Comparison of ENCODE assay signal across 7 mouse cellular contexts in the genomic region with DNA sequence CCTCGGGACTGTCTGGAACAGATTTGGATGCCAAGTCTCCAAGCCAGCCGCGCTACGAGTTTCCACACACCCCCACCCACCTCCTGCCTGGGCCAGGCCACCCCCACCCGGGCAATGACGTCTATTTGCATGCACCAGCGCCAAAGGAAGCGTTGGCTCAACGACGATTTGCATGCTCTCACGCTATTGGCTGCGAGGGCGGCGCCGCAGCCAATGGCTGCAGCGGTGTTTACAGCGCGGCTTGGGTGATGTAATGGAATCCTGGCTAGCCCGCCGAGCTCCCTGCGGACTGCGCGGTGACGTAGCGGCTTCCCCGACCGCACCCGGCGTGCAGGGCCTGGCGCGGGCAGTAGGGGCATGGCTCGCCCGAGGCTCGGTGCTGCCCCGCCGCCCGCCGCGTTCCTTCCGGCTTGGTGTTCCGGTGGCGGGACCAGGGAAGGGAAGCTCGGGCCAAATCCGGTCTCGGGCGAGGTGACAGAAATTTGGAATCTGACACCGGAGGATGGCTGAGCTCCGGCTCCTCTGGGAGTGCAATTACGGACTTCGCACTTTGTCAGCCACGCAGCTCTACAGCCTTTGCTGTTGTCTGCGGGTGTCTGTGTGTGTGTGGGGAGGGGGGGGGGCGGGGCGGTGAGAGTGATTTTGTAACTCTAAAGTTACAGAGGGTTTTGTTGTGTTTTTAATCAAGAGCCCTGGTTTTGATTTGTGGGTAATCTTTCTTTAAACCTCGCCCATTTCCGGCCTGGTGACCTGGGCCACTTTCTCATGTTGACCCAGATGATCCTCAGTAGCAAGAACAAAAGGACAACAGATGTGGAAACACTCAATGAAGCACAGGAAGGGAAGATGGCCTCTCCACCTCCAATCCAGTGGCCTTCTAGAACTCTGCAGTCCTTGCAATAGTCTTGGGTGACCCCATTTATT. TPM values are rescaled to one million over a fixed set of nuclear protein-coding genes. Genes with fewer than 3 reads are reported as not detected.
DNase-seq lines count a peak whose midpoint lies in the region; ATAC-seq and TF ChIP-seq lines count a peak whose summit lies in the region.

No protein-coding gene starts in this region.

- DNase-seq in adrenal gland, postnatal 10 days = peak; percentile 97
- peak; percentile 97 for DNase-seq in embryonic facial prominence, embryonic 10.5 days (ENCODE audit: low spot score)
- peak; percentile 67 for DNase-seq in gonadal fat pad, adult 2 months (ENCODE audit: low read depth)
- peak; percentile 95 for DNase-seq in left cerebral cortex, postnatal 4 days

- 0 out of 2 replicates have a peak overlapping the region, but pooled peaks have one; percentile 38 for H3K9ac ChIP-seq in intestine, postnatal 0 days (ENCODE audit: low read depth, low read length)
- H3K9ac ChIP-seq in midbrain, embryonic 12.5 days (replicated peaks) = peak overlapping the region; percentile 50

- no peak; the same call in 1 of the 2 replicates for TF ChIP-seq POLR2A in small intestine, adult 2 months (IDR thresholded peaks at IDR 0.05; ENCODE audit: low read depth, low read length)

- H3K4me3 ChIP-seq in embryonic facial prominence, embryonic 10.5 days = peak overlapping the region; percentile 59
- peak overlapping the region; percentile 25 for H3K4me3 ChIP-seq in intestine, postnatal 0 days (ENCODE audit: low read depth, low read length)
- peak overlapping the region; percentile 47 for H3K4me3 ChIP-seq in midbrain, embryonic 12.5 days
- H3K4me3 ChIP-seq in small intestine, adult 2 months (ENCODE audit: low read depth, low read length) = peak overlapping the region; percentile 70

- peak overlapping the region; percentile 58 for H3K4me2 ChIP-seq in intestine, postnatal 0 days (replicated peaks; ENCODE audit: low read depth)
- peak overlapping the region; percentile 67 for H3K4me2 ChIP-seq in midbrain, embryonic 12.5 days (replicated peaks)

- H3K9me3 ChIP-seq in embryonic facial prominence, embryonic 10.5 days = no peaks in the 10 kb centered on the region
- H3K9me3 ChIP-seq in intestine, postnatal 0 days (ENCODE audit: control insufficient read depth) = no peaks in the 10 kb centered on the region
- no peaks in the 10 kb centered on the region for H3K9me3 ChIP-seq in midbrain, embryonic 12.5 days

- peak; percentile 97 for ATAC-seq in intestine, postnatal 0 days
- peak; percentile 99 for ATAC-seq in midbrain, embryonic 12.5 days (ENCODE audit: low FRiP score, low read depth)

- WGBS in embryonic facial prominence, embryonic 10.5 days = 1% methylated on average over 56 of the region's 56 CpGs
- 1% methylated on average over 54 of the region's 56 CpGs for WGBS in intestine, postnatal 0 days
- WGBS in midbrain, embryonic 12.5 days = 2% methylated on average over 56 of the region's 56 CpGs
- 2% methylated on average over 56 of the region's 56 CpGs for WGBS in small intestine, adult 2 months

- H3K27me3 ChIP-seq in embryonic facial prominence, embryonic 10.5 days (replicated peaks; ENCODE audit: low read depth, poor library complexity, severe bottlenecking) = 0 out of 2 replicates have a peak, but pooled peaks cover 5% of the 10 kb centered on the region
- H3K27me3 ChIP-seq in intestine, postnatal 0 days (replicated peaks; ENCODE audit: control insufficient read depth, insufficient read depth, low read length) = no peaks in the 10 kb centered on the region
- H3K27me3 ChIP-seq in midbrain, embryonic 12.5 days = peaks cover 15% of the 10 kb centered on the region; the same call in 1 of the 2 replicates
- no peaks in the 10 kb centered on the region for H3K27me3 ChIP-seq in small intestine, adult 2 months (ENCODE audit: control insufficient read depth, insufficient read depth, low read length)

- H3K27ac ChIP-seq in embryonic facial prominence, embryonic 10.5 days (replicated peaks) = peak overlapping the region; percentile 94
- peak overlapping the region; percentile 86 for H3K27ac ChIP-seq in intestine, postnatal 0 days (ENCODE audit: low read depth, low read length)
- peak overlapping the region; percentile 61 for H3K27ac ChIP-seq in midbrain, embryonic 12.5 days (replicated peaks)
- peak overlapping the region; percentile 86 for H3K27ac ChIP-seq in small intestine, adult 2 months (ENCODE audit: insufficient read depth, low read depth, low read length)

- peak; percentile 65 for TF ChIP-seq CTCF in intestine, postnatal 0 days (IDR thresholded peaks at IDR 0.05; ENCODE audit: low read depth)
- no peak for TF ChIP-seq CTCF in small intestine, adult 2 months (IDR thresholded peaks at IDR 0.05; ENCODE audit: extremely low read depth, insufficient read length, insufficient replicate concordance, low read depth, low read length)

- no peaks in the 10 kb centered on the region for H3K36me3 ChIP-seq in embryonic facial prominence, embryonic 10.5 days (replicated peaks)
- H3K36me3 ChIP-seq in intestine, postnatal 0 days (ENCODE audit: control insufficient read depth, insufficient read depth) = no peaks in the 10 kb centered on the region
- no peaks in the 10 kb centered on the region for H3K36me3 ChIP-seq in midbrain, embryonic 12.5 days
- no peaks in the 10 kb centered on the region for H3K36me3 ChIP-seq in small intestine, adult 2 months (ENCODE audit: control insufficient read depth, insufficient read depth, low read length)

- intact Hi-C loops in left cerebral cortex, postnatal 4 days (cut with DNase I) = no loop called here

- peaks cover 45% of the 10 kb centered on the region for H3K4me1 ChIP-seq in embryonic facial prominence, embryonic 10.5 days
- 0 out of 2 replicates have a peak, but pooled peaks cover 8% of the 10 kb centered on the region for H3K4me1 ChIP-seq in intestine, postnatal 0 days (replicated peaks; ENCODE audit: control insufficient read depth, insufficient read depth, low read length)
- H3K4me1 ChIP-seq in midbrain, embryonic 12.5 days = peaks cover 13% of the 10 kb centered on the region
- peaks cover 4% of the 10 kb centered on the region; the same call in 1 of the 2 replicates for H3K4me1 ChIP-seq in small intestine, adult 2 months (ENCODE audit: control insufficient read depth, insufficient read depth, insufficient read length, low read length)

RNA-seq across cellular contexts. Expression of gene Nr4a1, which starts 7.6 kb away (rescaled TPM):
- total RNA-seq in adrenal gland, postnatal 10 days (2021) = 100 to 1,000 TPM in 1 of 2 experiments, 10 to 100 TPM in 1; 95.8 to 589 TPM
- 4.7 and 5.3 TPM in 2 replicates for polyA plus RNA-seq in embryonic facial prominence, embryonic 10.5 days (2016; fragmentation: Nextera tagmentation; extraction: Ambion mirVana)
- 18.2 and 36.9 TPM in 2 replicates for polyA plus RNA-seq in gonadal fat pad, adult 2 months (2012; rRNA removed)
- 5.9 and 10.0 TPM in 2 replicates for polyA plus RNA-seq in intestine, postnatal 0 days (2015; fragmentation: Nextera tagmentation; extraction: Ambion mirVana)
- 10 to 100 TPM; 20.1 to 22.6 TPM for total RNA-seq in left cerebral cortex, postnatal 4 days (2021)
- polyA plus RNA-seq in midbrain, embryonic 12.5 days (2016; fragmentation: Nextera tagmentation; extraction: Ambion mirVana) = 3.4 and 4.0 TPM in 2 replicates
- 6.5 and 9.7 TPM in 2 replicates for polyA plus RNA-seq in small intestine, adult 2 months (2012; rRNA removed)

RNA-seq across cellular contexts. Expression of gene Grasp, which starts 22.5 kb away (rescaled TPM):
- 10 to 100 TPM; 16.4 to 24.0 TPM for total RNA-seq in adrenal gland, postnatal 10 days (2021)
- polyA plus RNA-seq in embryonic facial prominence, embryonic 10.5 days (2016; fragmentation: Nextera tagmentation; extraction: Ambion mirVana) = 5.3 and 6.7 TPM in 2 replicates
- 6.9 and 8.5 TPM in 2 replicates for polyA plus RNA-seq in gonadal fat pad, adult 2 months (2012; rRNA removed)
- 1.7 and 2.0 TPM in 2 replicates for polyA plus RNA-seq in intestine, postnatal 0 days (2015; fragmentation: Nextera tagmentation; extraction: Ambion mirVana)
- total RNA-seq in left cerebral cortex, postnatal 4 days (2021) = 10 to 100 TPM; 12.3 to 13.5 TPM
- 5.5 and 5.9 TPM in 2 replicates for polyA plus RNA-seq in midbrain, embryonic 12.5 days (2016; fragmentation: Nextera tagmentation; extraction: Ambion mirVana)
- polyA plus RNA-seq in small intestine, adult 2 months (2012; rRNA removed) = 7.3 and 8.5 TPM in 2 replicates

RNA-seq across cellular contexts. Expression of gene Atg101, which starts 37.6 kb away (rescaled TPM):
- total RNA-seq in adrenal gland, postnatal 10 days (2021) = 100 to 1,000 TPM in 1 of 2 experiments, 10 to 100 TPM in 1; 36.6 to 103 TPM
- 86.5 and 91.5 TPM in 2 replicates for polyA plus RNA-seq in embryonic facial prominence, embryonic 10.5 days (2016; fragmentation: Nextera tagmentation; extraction: Ambion mirVana)
- polyA plus RNA-seq in gonadal fat pad, adult 2 months (2012; rRNA removed) = 36.8 and 42.7 TPM in 2 replicates
- 46.5 and 50.9 TPM in 2 replicates for polyA plus RNA-seq in intestine, postnatal 0 days (2015; fragmentation: Nextera tagmentation; extraction: Ambion mirVana)
- total RNA-seq in left cerebral cortex, postnatal 4 days (2021) = 10 to 100 TPM; 36.5 to 37.1 TPM
- polyA plus RNA-seq in midbrain, embryonic 12.5 days (2016; fragmentation: Nextera tagmentation; extraction: Ambion mirVana) = 63.9 and 68.1 TPM in 2 replicates
- 13.7 and 38.4 TPM in 2 replicates for polyA plus RNA-seq in small intestine, adult 2 months (2012; rRNA removed)

RNA-seq across cellular contexts. Expression of gene 6030408B16Rik, which starts 46.5 kb away (rescaled TPM):
- 1 to 10 TPM; 1.0 to 2.4 TPM for total RNA-seq in adrenal gland, postnatal 10 days (2021)
- 0.59 and 0.71 TPM in 2 replicates for polyA plus RNA-seq in embryonic facial prominence, embryonic 10.5 days (2016; fragmentation: Nextera tagmentation; extraction: Ambion mirVana)
- polyA plus RNA-seq in gonadal fat pad, adult 2 months (2012; rRNA removed) = 10.3 and 11.5 TPM in 2 replicates
- 0.48 and 0.77 TPM in 2 replicates for polyA plus RNA-seq in intestine, postnatal 0 days (2015; fragmentation: Nextera tagmentation; extraction: Ambion mirVana)
- under 1 TPM in 1 of 2 experiments, not detected in 1; 0.56 TPM for total RNA-seq in left cerebral cortex, postnatal 4 days (2021)
- 0.15 TPM in 1 of 2 replicates, not detected in the other for polyA plus RNA-seq in midbrain, embryonic 12.5 days (2016; fragmentation: Nextera tagmentation; extraction: Ambion mirVana)
- 0.14 and 0.24 TPM in 2 replicates for polyA plus RNA-seq in small intestine, adult 2 months (2012; rRNA removed)

Comparison
In these comparisons a context has a peak if more than half of its experiments do, and no peak if none do; other contexts are left out.
1. Peak in every context shown above with its lines: DNase-seq, ATAC-seq, H3K4me3 ChIP-seq and H3K27ac ChIP-seq.